Mouse (Mus musculus) spleen, adult 2 months (tissue): ENCODE results near the gene Vmn1r4. TPM values are rescaled to one million over a fixed set of nuclear protein-coding genes. Genes with fewer than 3 reads are reported as not detected.

Experiments used
- DNase-seq, 2 experiments: peaks; one replicate each; pipeline versions ENCODE4 v3.0.0 to v3.0.0-alpha.2; 2012 to 2021; ENCODE audit warnings: low spot score in 2 of 2, low read depth in 1 of 2
- H3K27ac ChIP-seq: fragments of 200-500 bp; 2 replicates; pipeline ENCODE4 v1.5.1; 2012; ENCODE audit warnings: low read length, inconsistent platforms; ENCODE audit not compliant: insufficient read depth
- H3K27me3 ChIP-seq: fragments of 200-500 bp; 2 replicates; pipeline ENCODE4 v1.6.1; 2012; ENCODE audit warnings: mild to moderate bottlenecking, moderate library complexity, low read length, inconsistent platforms; ENCODE audit not compliant: control insufficient read depth, insufficient read depth
- H3K36me3 ChIP-seq: fragments of 200-500 bp; 2 replicates; pipeline ENCODE4 v1.6.1; 2012; ENCODE audit warnings: mild to moderate bottlenecking, low read length, inconsistent platforms; ENCODE audit not compliant: control insufficient read depth, insufficient read depth
- H3K4me1 ChIP-seq: fragments of 200-500 bp; 2 replicates; pipeline ENCODE4 v1.6.1; 2011; ENCODE audit warnings: inconsistent platforms; ENCODE audit not compliant: control insufficient read depth, insufficient read depth, insufficient read length
- H3K4me3 ChIP-seq: fragments of 200-500 bp; 2 replicates; pipeline ENCODE4 v1.5.1; 2011; ENCODE audit warnings: mild to moderate bottlenecking, inconsistent platforms; ENCODE audit not compliant: insufficient read depth, insufficient read length; ENCODE audit errors: extremely low read depth
- CTCF ChIP-seq: fragments of 200-500 bp; IDR thresholded peaks from 2 replicates; pipeline ENCODE4 v1.5.1; 2011; ENCODE audit warnings: mild to moderate bottlenecking, inconsistent platforms; ENCODE audit not compliant: insufficient read depth, insufficient read length, insufficient replicate concordance; ENCODE audit errors: extremely low read depth
- POLR2A ChIP-seq: fragments of 200-500 bp; IDR thresholded peaks from 2 replicates; pipeline ENCODE4 v1.6.1; 2011; ENCODE audit warnings: low read depth, low read length, inconsistent platforms
- WGBS: fragments of 180-500 bp; shearing (Covaris S2); methylation state at CpG from one replicate; pipeline ENCODE4 v1.1.7; 2018; 5-methylcytosine and 5-hydroxymethylcytosine counted together
- polyA plus RNA-seq: library from polyadenylated mRNA; depleted of rRNA; stranded (reverse); fragments of >200 nt; gene quantifications from 2 replicates; pipeline ENCODE4 v1.2.3, GENCODE M21; 2012; rRNA removed

Vmn1r4 gene
- 0.05 TPM in 1 of 2 replicates, not detected in the other for polyA plus RNA-seq

GRCm38 (mm10) chr6:56923726-56924707, at the start of gene Vmn1r4, which contains the start of gene Nt5c3:
Vmn1r4 (plus strand) TSS chr6:56924015.
Nt5c3 (minus strand) TSS chr6:56923932.
- H3K4me3 ChIP-seq: peak within 1 kb of the TSS; percentile 88
- H3K36me3 ChIP-seq: no peaks in the 10 kb centered on the region
- no peaks in the 10 kb centered on the region for H3K27me3 ChIP-seq
- 4% methylated on average over 64 of the region's 64 CpGs for WGBS
- no peaks in the 10 kb centered on the region for H3K4me1 ChIP-seq
- DNase-seq: peak; percentile 91 to 95
- TF ChIP-seq POLR2A (0 out of 2 replicates have a peak, but pooled peaks have one; percentile 17), CTCF (no peak)
- H3K27ac ChIP-seq: peak within 1 kb of the TSS; percentile 84

GRCm38 (mm10) chr6:56876870-56877269, 46.9 kb upstream of the Vmn1r4 start:
- no peak overlapping the region for H3K27ac ChIP-seq
- no peak for DNase-seq
- TF ChIP-seq POLR2A (no peak), CTCF (no peak)
- no peak overlapping the region for H3K4me3 ChIP-seq
- no peaks in the 10 kb centered on the region for H3K27me3 ChIP-seq
- no peaks in the 10 kb centered on the region for H3K4me1 ChIP-seq
- H3K36me3 ChIP-seq: peaks cover 2% of the 10 kb centered on the region; the same call in 1 of the 2 replicates
- WGBS: 70% methylated on average over 4 of the region's 4 CpGs

- Histone ChIP-seq H3K4me3 (no peak overlapping the region), H3K36me3 (peaks cover 4% of the 10 kb centered on the region), H3K4me1 (no peaks in the 10 kb centered on the region), H3K27ac (no peak overlapping the region), H3K27me3 (no peaks in the 10 kb centered on the region)
- no peak for DNase-seq
- TF ChIP-seq POLR2A: no peak
- TF ChIP-seq CTCF: no peak
- 93% methylated on average over 8 of the region's 8 CpGs for WGBS
These were observed 45.8 kb upstream of the Vmn1r4 start for GRCm38 (mm10) chr6:56877985-56878384.

- no peak for DNase-seq
- Histone ChIP-seq H3K4me3 (no peak overlapping the region), H3K36me3 (peaks cover 12% of the 10 kb centered on the region), H3K4me1 (no peaks in the 10 kb centered on the region), H3K27ac (no peak overlapping the region), H3K27me3 (no peaks in the 10 kb centered on the region)
- TF ChIP-seq CTCF: no peak
- no peak for TF ChIP-seq POLR2A
- WGBS: 21% methylated on average over 1 of the region's 1 CpGs
These were observed 44.4 kb upstream of the Vmn1r4 start for GRCm38 (mm10) chr6:56879352-56879955.

GRCm38 (mm10) chr6:56888561-56888960, 35.3 kb upstream of the Vmn1r4 start:
- peaks cover 38% of the 10 kb centered on the region for H3K36me3 ChIP-seq
- WGBS: 97% methylated on average over 6 of the region's 6 CpGs

GRCm38 (mm10) chr6:56890762-56891161, 33.1 kb upstream of the Vmn1r4 start:
- no peaks in the 10 kb centered on the region for H3K4me1 ChIP-seq
- no peak overlapping the region for H3K4me3 ChIP-seq
- H3K36me3 ChIP-seq: peaks cover 30% of the 10 kb centered on the region
- 89% methylated on average over 2 of the region's 2 CpGs for WGBS
- no peak overlapping the region for H3K27ac ChIP-seq
- no peaks in the 10 kb centered on the region for H3K27me3 ChIP-seq
- no peak for TF ChIP-seq POLR2A
- TF ChIP-seq CTCF: no peak
- DNase-seq: no peak

More at GRCm38 (mm10) chr6:56888561-56888960, 35.3 kb upstream of the Vmn1r4 start:
- Histone ChIP-seq H3K27me3 (no peaks in the 10 kb centered on the region), H3K4me1 (no peaks in the 10 kb centered on the region), H3K4me3 (no peak overlapping the region), H3K27ac (no peak overlapping the region)
- DNase-seq: no peak
- no peak for TF ChIP-seq CTCF
- TF ChIP-seq POLR2A: no peak
